Mouse (Mus musculus) bone marrow macrophage, adult 2 months (primary cell): ENCODE results near the gene Nrgn.

ENCODE experiments used
- CTCF ChIP-seq: IDR thresholded peaks from 2 replicates; pipeline ENCODE4 v1.5.1; 2012; ENCODE audit warnings: low read depth, mild to moderate bottlenecking, low read length, moderate library complexity
- POLR2A ChIP-seq: IDR thresholded peaks from 2 replicates; pipeline ENCODE4 v1.6.1; 2012; ENCODE audit warnings: mild to moderate bottlenecking, low read depth, low read length, borderline replicate concordance

GRCm38 (mm10) chr9:37552536-37553293, at the start of gene Nrgn:
- no peak for TF ChIP-seq POLR2A
- TF ChIP-seq CTCF: no peak
